In genomic region chr9:82788375-82788774, GRCm38 (mm10) we compare ENCODE assay signal across 31 mouse cellular contexts. TPM values are rescaled to one million over a fixed set of nuclear protein-coding genes. Genes with fewer than 3 reads are reported as not detected.
DNase-seq lines count a peak whose midpoint lies in the region; ATAC-seq and TF ChIP-seq lines count a peak whose summit lies in the region.
"Had no signal": no experiment of that assay in that cellular context is flagged by ENCODE, and none has a peak within 500 bp of the region (broad histone marks: within the 10 kb centered on the region; RNA-seq: fewer than 3 reads in every experiment).

No protein-coding gene starts in this region.

- intact Hi-C loops in heart, postnatal 14 days (cut with DNase I) = no loop called here

- WGBS in forebrain, embryonic 10.5 days = 64% methylated on average over 9 of the region's 9 CpGs
- WGBS in forebrain, embryonic 14.5 days = 38% methylated on average over 9 of the region's 9 CpGs
- WGBS in hindbrain, embryonic 13.5 days = 36% methylated on average over 9 of the region's 9 CpGs
- WGBS in hindbrain, embryonic 10.5 days = 71% methylated on average over 9 of the region's 9 CpGs
- WGBS in midbrain, embryonic 15.5 days = 35% methylated on average over 9 of the region's 9 CpGs

- H3K27me3 ChIP-seq in forebrain, embryonic 10.5 days (ENCODE audit: poor library complexity, severe bottlenecking) = no peaks in the 10 kb centered on the region
- H3K27me3 ChIP-seq in forebrain, embryonic 14.5 days (replicated peaks; ENCODE audit: control insufficient read depth, insufficient read depth, low read length) = no peaks in the 10 kb centered on the region
- H3K27me3 ChIP-seq in hindbrain, embryonic 13.5 days = no peaks in the 10 kb centered on the region
- no peaks in the 10 kb centered on the region for H3K27me3 ChIP-seq in hindbrain, embryonic 10.5 days (ENCODE audit: insufficient read depth, poor library complexity, severe bottlenecking)
- no peaks in the 10 kb centered on the region for H3K27me3 ChIP-seq in midbrain, embryonic 15.5 days (replicated peaks)
- H3K27me3 ChIP-seq: CH12.LX; embryonic facial prominence, embryonic 15.5 days; heart, embryonic 12.5 days; intestine, embryonic 15.5 days; liver, embryonic 12.5 days had no signal

- no peak overlapping the region for H3K4me2 ChIP-seq in forebrain, embryonic 14.5 days (ENCODE audit: low read length)
- peak overlapping the region; percentile 24 for H3K4me2 ChIP-seq in hindbrain, embryonic 13.5 days
- H3K4me2 ChIP-seq in midbrain, embryonic 15.5 days = peak overlapping the region; percentile 22; the same call in 1 of the 2 replicates
- H3K4me2 ChIP-seq: embryonic facial prominence, embryonic 15.5 days; heart, embryonic 12.5 days; intestine, embryonic 15.5 days; liver, embryonic 12.5 days had no signal

- no peak for TF ChIP-seq POLR2A in brain, embryonic 14.5 days (IDR thresholded peaks at IDR 0.05; ENCODE audit: borderline replicate concordance, extremely low read depth, insufficient read depth, insufficient read length, poor library complexity, severe bottlenecking)

- H3K4me3 ChIP-seq in forebrain, embryonic 10.5 days = no peak overlapping the region
- no peak overlapping the region for H3K4me3 ChIP-seq in forebrain, embryonic 14.5 days (ENCODE audit: low read depth, low read length)
- H3K4me3 ChIP-seq in hindbrain, embryonic 13.5 days = no peak overlapping the region
- H3K4me3 ChIP-seq in hindbrain, embryonic 10.5 days = no peak overlapping the region
- no peak overlapping the region for H3K4me3 ChIP-seq in midbrain, embryonic 15.5 days
- H3K4me3 ChIP-seq: embryonic facial prominence, embryonic 10.5 days; embryonic facial prominence, embryonic 15.5 days; gastrocnemius, adult 2 months; heart, adult 2 months; heart, embryonic 12.5 days; intestine, embryonic 15.5 days; liver, embryonic 12.5 days had no signal

- TF ChIP-seq CTCF in brain, embryonic 14.5 days (IDR thresholded peaks at IDR 0.05; ENCODE audit: borderline replicate concordance, extremely low read depth, insufficient read depth, insufficient read length) = no peak

- H3K9me3 ChIP-seq in forebrain, embryonic 10.5 days = no peaks in the 10 kb centered on the region
- H3K9me3 ChIP-seq in forebrain, embryonic 14.5 days (replicated peaks; ENCODE audit: control insufficient read depth, low read length) = no peaks in the 10 kb centered on the region
- H3K9me3 ChIP-seq in hindbrain, embryonic 13.5 days = no peaks in the 10 kb centered on the region
- H3K9me3 ChIP-seq in hindbrain, embryonic 10.5 days = no peaks in the 10 kb centered on the region
- no peaks in the 10 kb centered on the region for H3K9me3 ChIP-seq in midbrain, embryonic 15.5 days
- H3K9me3 ChIP-seq: embryonic facial prominence, embryonic 10.5 days; embryonic facial prominence, embryonic 15.5 days; heart, embryonic 12.5 days; intestine, embryonic 15.5 days; liver, embryonic 12.5 days had no signal

- ATAC-seq in forebrain, embryonic 14.5 days = no peak
- ATAC-seq in hindbrain, embryonic 13.5 days (ENCODE audit: low FRiP score) = no peak
- peak; percentile 54; the same call in 1 of the 2 replicates for ATAC-seq in midbrain, embryonic 15.5 days (replicated peaks)
- ATAC-seq: activated CD4-positive, CD25-positive, alpha-beta regulatory T cell, adult 4 months; intestine, embryonic 15.5 days; liver, embryonic 12.5 days; liver, postnatal 0 days had no signal

- H3K27ac ChIP-seq in forebrain, embryonic 10.5 days = 0 out of 2 replicates have a peak overlapping the region, but pooled peaks have one; percentile 21
- no peak overlapping the region for H3K27ac ChIP-seq in forebrain, embryonic 14.5 days (ENCODE audit: low read depth, low read length)
- H3K27ac ChIP-seq in hindbrain, embryonic 13.5 days = no peak overlapping the region
- H3K27ac ChIP-seq in hindbrain, embryonic 10.5 days = no peak overlapping the region
- H3K27ac ChIP-seq in midbrain, embryonic 15.5 days = no peak overlapping the region
- H3K27ac ChIP-seq: embryonic facial prominence, embryonic 10.5 days; embryonic facial prominence, embryonic 15.5 days; gastrocnemius, adult 2 months; heart, adult 2 months; intestine, embryonic 15.5 days; kidney, postnatal 0 days; liver, embryonic 12.5 days had no signal

- DNase-seq in forebrain, embryonic 10.5 days (ENCODE audit: extremely low spot score, low spot score) = no peak
- DNase-seq in forebrain, embryonic 14.5 days (ENCODE audit: low spot score) = no peak
- no peak for DNase-seq in hindbrain, embryonic 10.5 days (ENCODE audit: low spot score)
- DNase-seq in brain, embryonic 14.5 days (ENCODE audit: low read depth) = peak; percentile 26
- no peak for DNase-seq in heart, postnatal 14 days
- no peak for DNase-seq in heart, adult 11 months
- DNase-seq: adrenal gland, adult 2 months; adrenal gland, postnatal 36 days; cerebellum, adult 8-10 months; cerebellum, postnatal 25 days; gastrocnemius, adult 2 months; gastrocnemius, postnatal 36 days; heart, adult 2 months; kidney, adult 8-10 months; kidney, postnatal 4 days; layer of hippocampus, postnatal 36 days; left cerebral cortex, postnatal 4 days; liver, postnatal 0 days; lung, postnatal 36 days; thymus, adult 2 months; thymus, postnatal 36 days had no signal

- peaks cover 7% of the 10 kb centered on the region for H3K4me1 ChIP-seq in forebrain, embryonic 10.5 days
- no peaks in the 10 kb centered on the region for H3K4me1 ChIP-seq in forebrain, embryonic 14.5 days (ENCODE audit: control insufficient read depth, insufficient read depth, low read length)
- 0 out of 2 replicates have a peak, but pooled peaks cover 2% of the 10 kb centered on the region for H3K4me1 ChIP-seq in hindbrain, embryonic 13.5 days (replicated peaks)
- H3K4me1 ChIP-seq in hindbrain, embryonic 10.5 days (replicated peaks) = no peaks in the 10 kb centered on the region
- H3K4me1 ChIP-seq in midbrain, embryonic 15.5 days = no peaks in the 10 kb centered on the region
- H3K4me1 ChIP-seq: embryonic facial prominence, embryonic 10.5 days; embryonic facial prominence, embryonic 15.5 days; heart, embryonic 12.5 days; intestine, embryonic 15.5 days; liver, embryonic 12.5 days had no signal

- no peaks in the 10 kb centered on the region for H3K36me3 ChIP-seq in forebrain, embryonic 10.5 days (replicated peaks)
- no peaks in the 10 kb centered on the region for H3K36me3 ChIP-seq in forebrain, embryonic 14.5 days (ENCODE audit: control insufficient read depth, insufficient read depth, low read length)
- no peaks in the 10 kb centered on the region for H3K36me3 ChIP-seq in hindbrain, embryonic 13.5 days
- H3K36me3 ChIP-seq in hindbrain, embryonic 10.5 days = no peaks in the 10 kb centered on the region
- H3K36me3 ChIP-seq in midbrain, embryonic 15.5 days (replicated peaks) = no peaks in the 10 kb centered on the region
- H3K36me3 ChIP-seq: embryonic facial prominence, embryonic 10.5 days; embryonic facial prominence, embryonic 15.5 days; heart, embryonic 12.5 days; intestine, embryonic 15.5 days; liver, embryonic 12.5 days had no signal

- H3K9ac ChIP-seq in forebrain, embryonic 14.5 days (ENCODE audit: low read length) = no peak overlapping the region
- H3K9ac ChIP-seq in hindbrain, embryonic 13.5 days = no peak overlapping the region
- no peak overlapping the region for H3K9ac ChIP-seq in midbrain, embryonic 15.5 days
- H3K9ac ChIP-seq: embryonic facial prominence, embryonic 15.5 days; heart, embryonic 12.5 days; intestine, embryonic 15.5 days; liver, embryonic 12.5 days; liver, postnatal 0 days had no signal

RNA-seq across cellular contexts. Expression of gene Irak1bp1, which starts 41.0 kb away (rescaled TPM):
- polyA plus RNA-seq in forebrain, embryonic 10.5 days (2016; fragmentation: Nextera tagmentation; extraction: Ambion mirVana) = 27.5 and 29.8 TPM in 2 replicates
- 45.5 and 47.5 TPM in 2 replicates for polyA plus RNA-seq in forebrain, embryonic 14.5 days (2014; fragmentation: Nextera tagmentation; extraction: Ambion mirVana)
- polyA plus RNA-seq in hindbrain, embryonic 13.5 days (2015; fragmentation: Nextera tagmentation; extraction: Ambion mirVana) = 29.1 and 32.9 TPM in 2 replicates
- 20.1 and 21.1 TPM in 2 replicates for polyA plus RNA-seq in hindbrain, embryonic 10.5 days (2016; fragmentation: Nextera tagmentation; extraction: Ambion mirVana)
- polyA plus RNA-seq in brain, embryonic 14.5 days (2012; rRNA removed) = 22.2 and 27.5 TPM in 2 replicates
- polyA plus RNA-seq in midbrain, embryonic 15.5 days (2015; fragmentation: Nextera tagmentation; extraction: Ambion mirVana) = 32.7 and 35.2 TPM in 2 replicates
- total RNA-seq in heart, postnatal 14 days (2021) = 1 to 10 TPM; 2.0 to 2.5 TPM
